Mouse (Mus musculus): ENCODE results near the gene Mcpt1.
"Not testable (repeated sequence)": the region's sequence is repeated elsewhere in the genome, so short reads cannot be mapped to it uniquely, and the experiment has no call there.

DNA sequence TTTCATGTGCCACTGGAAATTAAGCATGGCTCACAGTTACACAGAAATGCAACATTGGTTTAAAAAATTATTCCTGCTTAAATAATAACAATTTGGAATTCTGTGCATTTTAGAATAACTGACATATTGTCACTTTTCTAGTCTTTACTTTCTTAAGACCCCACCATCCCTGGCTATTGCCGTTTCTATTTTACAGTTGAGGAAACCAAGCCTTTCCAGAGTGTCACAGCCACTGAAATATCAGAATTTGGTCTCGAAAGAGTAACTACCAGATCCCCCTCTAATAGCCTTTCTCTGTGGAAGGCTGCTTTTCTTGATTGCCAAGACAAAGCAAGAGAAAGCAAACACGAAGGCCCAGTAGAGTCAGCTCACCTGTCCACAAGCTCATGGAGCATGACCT, 12.6 kb downstream of the Mcpt1 start, which contains the start of gene Mcpt9:
- TF ChIP-seq CTCF, EP300 (IDR thresholded peaks at IDR 0.05): not testable (repeated sequence)
